Mouse (Mus musculus): ENCODE measurements around the gene Tmco2. TPM values are rescaled to one million over a fixed set of nuclear protein-coding genes. Genes with fewer than 3 reads are reported as not detected.

The Tmco2 gene
- polyA plus RNA-seq, 1 experiment from 2014 or later, result not detected

DNA sequence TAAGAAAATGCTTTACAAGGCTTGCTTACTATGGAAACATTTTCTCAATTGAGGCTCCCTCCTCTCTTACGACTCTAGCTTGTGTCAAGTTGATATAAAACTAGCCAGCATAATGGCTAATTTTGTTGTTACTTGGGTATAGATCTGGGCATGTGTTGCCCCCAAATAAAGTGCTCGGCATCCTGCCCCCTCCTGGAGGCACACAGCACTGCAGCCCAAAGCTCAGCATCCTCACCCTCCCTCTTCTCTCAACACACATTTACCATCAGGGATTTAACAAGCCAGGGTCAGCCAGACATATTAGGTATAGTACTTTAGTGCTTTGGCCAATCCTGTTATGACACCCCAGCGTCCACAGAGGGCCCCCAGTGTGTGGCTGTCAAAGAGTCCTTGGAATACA lies 52.7 kb downstream of the Tmco2 start:
- 51% methylated on average over 3 of the region's 3 CpGs for WGBS
- no peak overlapping the region for H3K27ac ChIP-seq (replicated peaks)
- no peaks in the 10 kb centered on the region for H3K9me3 ChIP-seq (ENCODE audit: control insufficient read depth, low read length)
- no peaks in the 10 kb centered on the region for H3K4me1 ChIP-seq (replicated peaks; ENCODE audit: control insufficient read depth, insufficient read depth)
- H3K36me3 ChIP-seq (ENCODE audit: control insufficient read depth, insufficient read depth, low read length), result no peaks in the 10 kb centered on the region
- no peak overlapping the region for H3K4me2 ChIP-seq (replicated peaks; ENCODE audit: low read depth)
- no peak overlapping the region for H3K4me3 ChIP-seq (ENCODE audit: low read depth, low read length)
- DNase-seq (ENCODE audit: low spot score) (no peak), ATAC-seq (ENCODE audit: low FRiP score, low TSS enrichment) (no peak)
- H3K27me3 ChIP-seq (ENCODE audit: control insufficient read depth, insufficient read depth, low read length), result no peaks in the 10 kb centered on the region
- TF ChIP-seq CTCF (IDR thresholded peaks at IDR 0.05; ENCODE audit: low read depth) (peak; percentile 68), EP300 (optimal IDR thresholded peaks at IDR 0.05) (no peak)
- H3K9ac ChIP-seq (ENCODE audit: low read length), result no peak overlapping the region

Other genes with a start within 250 kb of the Tmco2 start
- gene Exo5, start 184.2 kb downstream of the Tmco2 start, polyA plus RNA-seq (2015; fragmentation: Nextera tagmentation; extraction: Ambion mirVana), result 10.2 and 10.4 TPM in 2 replicates
- 1.9 and 2.3 TPM in 2 replicates for gene Zfp69, start 157.5 kb downstream of the Tmco2 start, polyA plus RNA-seq (2015; fragmentation: Nextera tagmentation; extraction: Ambion mirVana)
- gene Smap2, start 92.0 kb downstream of the Tmco2 start, polyA plus RNA-seq (2015; fragmentation: Nextera tagmentation; extraction: Ambion mirVana), result 16.1 and 17.3 TPM in 2 replicates
- gene Col9a2, start 69.8 kb downstream of the Tmco2 start, polyA plus RNA-seq (2015; fragmentation: Nextera tagmentation; extraction: Ambion mirVana), result 5.7 and 7.6 TPM in 2 replicates
- gene Zmpste24, start 11.0 kb downstream of the Tmco2 start, polyA plus RNA-seq (2015; fragmentation: Nextera tagmentation; extraction: Ambion mirVana), result 21.6 and 22.7 TPM in 2 replicates
- 6.9 and 7.7 TPM in 2 replicates for gene Rlf, start 105.9 kb upstream of the Tmco2 start, polyA plus RNA-seq (2015; fragmentation: Nextera tagmentation; extraction: Ambion mirVana)
- 0.29 and 0.35 TPM in 2 replicates for gene Gm12888, start 215.7 kb upstream of the Tmco2 start, polyA plus RNA-seq (2015; fragmentation: Nextera tagmentation; extraction: Ambion mirVana)